Mouse (Mus musculus): ENCODE results near the gene Rexo4.

The Rexo4 gene

DNA sequence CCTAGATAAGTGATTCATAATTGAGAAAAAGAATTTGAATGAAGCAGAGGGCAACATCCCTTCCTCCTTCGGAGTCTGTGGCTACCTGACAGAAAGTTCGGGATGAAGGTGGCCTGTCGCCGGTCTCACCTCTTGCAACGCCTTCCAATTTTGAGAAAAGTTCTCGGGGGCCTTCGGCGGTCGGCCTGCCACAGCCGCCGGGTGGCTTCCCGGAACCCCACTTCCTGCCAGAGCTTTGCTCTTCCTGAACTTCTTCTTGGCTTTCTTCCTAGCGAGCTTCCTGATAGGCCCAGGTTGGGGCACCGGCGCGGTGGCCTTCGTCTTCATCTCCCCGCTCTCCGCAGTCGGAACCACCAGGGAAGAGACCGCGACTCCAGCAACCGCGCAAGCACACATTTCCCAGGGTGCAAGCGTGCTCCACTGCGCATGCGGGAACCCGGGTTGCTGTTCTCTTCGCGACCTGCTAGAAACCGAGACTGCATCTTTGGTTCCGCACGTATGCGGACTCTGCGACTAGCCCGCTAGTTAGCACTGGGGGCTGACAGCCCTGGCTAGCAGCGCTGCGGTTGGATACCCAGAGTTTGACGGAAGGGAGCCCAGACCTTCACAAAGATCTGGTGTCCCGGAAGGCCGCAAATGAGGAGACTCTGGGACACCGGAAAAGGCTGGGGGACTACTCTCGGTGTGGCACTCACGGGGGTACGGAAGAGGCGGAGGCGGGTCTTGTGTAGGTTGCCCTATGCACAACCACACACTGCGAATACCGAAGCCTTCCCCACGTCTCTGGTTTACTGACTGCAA lies at the start of gene Rexo4:
Gene Rexo4 (minus strand): TSS at position 464 of the 801 bp plus-strand sequence.
- DNase-seq (ENCODE audit: low read depth, low spot score): peak; percentile 94

DNA sequence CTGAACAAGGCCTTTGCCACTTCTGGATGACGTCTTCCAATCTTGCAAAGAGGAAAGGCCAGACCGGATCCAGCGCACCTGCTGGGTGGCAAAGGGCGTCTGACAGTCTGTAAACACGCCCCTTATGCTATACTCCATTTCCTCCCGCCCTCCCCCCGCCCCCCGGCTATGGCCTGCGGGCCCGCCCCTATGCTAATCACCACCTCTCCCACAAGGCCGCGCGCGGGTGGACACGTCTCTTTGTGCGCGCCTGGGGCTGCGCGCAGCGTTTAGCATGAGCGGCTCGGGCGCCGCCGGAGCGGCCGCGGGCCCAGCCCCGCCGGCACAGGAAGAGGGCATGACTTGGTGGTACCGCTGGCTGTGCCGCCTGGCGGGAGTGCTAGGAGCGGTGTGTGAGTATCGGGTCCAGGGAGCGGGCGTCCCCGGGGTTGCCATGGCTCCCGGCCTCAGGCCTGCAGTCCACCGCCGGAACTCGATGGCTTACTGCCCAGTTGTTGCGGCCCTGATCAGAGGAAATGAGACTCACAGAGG lies 45.6 kb upstream of the Rexo4 start, which contains the start of gene Cacfd1:
Gene Cacfd1 (plus strand): TSS at position 213 of the 531 bp plus-strand sequence.
- peak; percentile 83 for DNase-seq (ENCODE audit: low read depth, low spot score)

DNA sequence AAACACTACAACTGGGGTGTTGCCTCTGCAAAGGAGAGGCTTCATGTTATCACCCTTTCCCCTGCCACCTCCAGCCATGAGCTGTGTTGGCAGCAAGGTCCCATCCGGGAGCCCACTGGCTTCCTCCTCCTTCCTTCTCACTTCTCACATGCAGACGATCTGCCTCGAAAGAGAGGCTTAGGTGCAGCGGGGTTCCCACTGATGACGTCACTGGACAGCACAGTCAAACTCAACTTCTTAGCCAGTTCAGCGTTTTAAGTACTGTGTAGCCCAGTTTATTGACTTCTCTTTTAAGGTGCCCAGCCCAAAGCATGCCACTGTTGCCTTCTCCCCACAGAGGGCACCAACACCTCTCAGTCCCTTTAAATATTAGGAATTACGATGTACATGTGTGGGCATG lies 43.5 kb upstream of the Rexo4 start:
- DNase-seq (ENCODE audit: low read depth, low spot score): no peak

DNA sequence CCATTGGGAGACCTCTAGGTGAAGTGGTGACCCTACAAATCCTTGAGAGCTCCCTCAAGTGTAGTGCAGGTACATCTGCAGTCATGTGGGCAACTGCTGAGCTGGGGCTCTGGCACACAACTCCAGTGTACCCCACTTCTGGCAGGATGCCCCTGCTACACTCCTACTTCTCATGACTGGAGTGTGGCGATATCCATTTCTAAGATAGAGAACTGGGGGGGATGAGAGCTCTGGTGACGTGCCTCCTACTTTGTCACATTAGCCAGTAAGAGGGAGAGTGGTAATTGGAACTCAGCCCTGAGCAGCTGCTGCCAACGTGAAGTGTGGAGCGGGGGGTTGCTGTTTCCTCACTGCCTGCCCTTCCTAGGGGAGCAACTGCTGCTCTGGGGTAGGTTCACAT lies 42.1 kb upstream of the Rexo4 start:
- DNase-seq (ENCODE audit: low read depth, low spot score): no peak

DNA sequence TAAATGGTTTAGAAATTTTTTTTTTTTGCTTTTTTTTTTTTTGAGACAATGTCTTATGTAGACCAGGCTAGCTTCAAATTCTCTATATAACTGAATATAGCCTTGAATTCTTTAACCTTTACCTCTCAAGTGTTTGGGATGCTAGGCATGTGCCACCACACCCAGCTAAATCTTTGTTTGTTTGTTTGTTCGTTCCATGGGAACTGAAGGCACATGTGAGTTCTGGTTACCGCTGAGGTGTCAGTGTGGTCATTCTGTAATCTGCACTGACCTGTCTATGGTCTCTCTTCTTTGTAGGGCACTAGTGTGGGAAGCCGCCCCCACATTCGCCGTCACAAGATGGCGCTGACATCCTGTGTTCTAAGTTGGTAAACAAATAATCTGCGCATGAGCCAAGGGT lies 33.8 kb upstream of the Rexo4 start:
- no peak for DNase-seq (ENCODE audit: low read depth, low spot score)

DNA sequence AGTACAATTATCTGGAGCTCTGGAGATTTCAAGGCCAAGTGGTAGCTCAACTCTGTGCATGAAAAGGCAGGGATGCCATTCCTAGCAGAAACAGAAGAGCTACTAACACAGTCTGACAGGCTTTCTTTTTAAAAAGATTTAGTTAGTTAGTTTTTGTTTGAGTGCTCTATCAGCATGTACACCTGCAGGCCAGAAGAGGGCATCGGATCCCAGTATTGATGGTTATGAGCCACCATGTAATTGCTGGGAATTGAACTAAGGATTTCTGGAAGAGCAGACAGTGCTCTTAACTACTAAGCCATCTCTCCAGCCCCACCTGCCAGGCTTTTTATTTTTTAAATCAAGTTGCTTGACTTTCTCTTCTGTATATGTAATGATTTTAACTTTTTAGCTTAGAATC lies 33.3 kb upstream of the Rexo4 start:
- DNase-seq (ENCODE audit: low read depth, low spot score): peak; percentile 31

DNA sequence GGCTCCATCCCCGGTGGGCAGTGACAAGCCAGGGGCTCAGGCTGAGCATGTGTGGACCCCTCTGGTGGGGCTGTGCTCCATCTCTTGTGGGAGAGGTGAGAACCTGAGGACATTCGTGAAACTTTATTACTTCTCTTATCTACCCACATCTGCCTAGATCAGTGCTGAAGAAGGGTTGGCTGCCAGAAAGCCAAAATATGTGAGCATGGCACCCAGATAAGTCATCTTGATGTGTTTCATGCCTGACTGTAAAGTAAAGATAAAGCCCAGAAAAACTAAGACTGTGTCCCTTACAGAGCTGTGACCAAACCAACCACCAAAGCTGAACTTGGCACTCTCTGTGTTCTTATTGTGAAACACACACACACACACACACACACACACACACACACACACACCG lies 29.8 kb upstream of the Rexo4 start:
- DNase-seq (ENCODE audit: low read depth, low spot score): no peak

DNA sequence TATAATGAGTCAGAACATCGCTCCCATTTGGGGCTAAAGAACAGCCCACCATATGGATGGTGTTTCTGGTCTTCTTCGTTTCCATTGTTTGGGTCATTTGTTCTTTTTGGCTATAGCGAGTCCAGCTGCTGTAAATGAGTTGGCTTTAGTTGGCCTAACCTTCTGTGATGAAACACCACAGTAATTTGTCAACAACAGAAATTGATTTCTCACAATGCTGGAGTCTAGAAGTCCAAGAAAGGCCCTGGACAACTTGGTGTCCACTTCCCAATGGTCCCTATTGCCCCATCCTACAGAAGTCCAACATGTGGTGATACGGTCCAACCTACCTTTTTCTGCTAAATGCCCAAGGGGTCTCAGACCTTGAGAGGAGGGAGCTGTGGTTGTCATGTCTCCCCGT lies 20.5 kb upstream of the Rexo4 start:
- DNase-seq (ENCODE audit: low read depth, low spot score): no peak

DNA sequence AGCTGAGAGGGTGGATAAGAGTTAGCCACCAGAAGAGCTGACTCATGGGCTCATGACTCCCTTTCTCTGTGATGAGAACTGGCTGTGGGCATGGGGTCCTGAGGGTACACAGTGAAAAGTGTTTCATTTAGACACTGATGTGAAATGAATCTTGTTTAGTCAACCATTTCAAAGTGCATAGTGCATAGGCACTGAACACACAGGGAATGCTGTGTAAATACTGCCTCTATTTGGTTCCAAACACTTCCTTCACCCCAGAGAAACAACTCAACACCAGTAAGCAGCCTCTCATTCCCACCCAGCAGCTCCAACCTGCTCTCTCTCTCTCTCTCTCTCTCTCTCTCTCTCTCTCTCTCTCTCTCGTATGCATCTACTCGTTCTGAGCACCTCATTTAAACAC lies 20.0 kb upstream of the Rexo4 start:
- no peak for DNase-seq (ENCODE audit: low read depth, low spot score)

DNA sequence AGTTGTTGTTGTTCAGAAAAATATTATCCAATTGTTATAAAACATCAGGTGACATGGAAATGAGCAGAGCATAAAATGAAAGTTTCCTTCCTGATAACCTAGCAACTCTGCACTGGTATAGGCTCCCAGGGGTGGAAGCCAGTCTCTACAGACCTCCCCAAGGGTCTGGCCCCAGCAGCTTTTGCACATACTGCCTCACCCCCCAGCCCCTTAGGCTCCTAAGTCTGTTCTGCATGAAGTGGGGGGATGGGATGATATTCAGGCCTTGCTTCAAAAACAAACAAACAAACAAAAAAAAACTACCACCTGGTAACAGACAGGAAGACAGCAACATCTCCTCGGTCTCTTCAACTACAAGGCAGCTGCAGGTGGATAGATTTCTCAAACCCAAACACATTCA lies 16.2 kb upstream of the Rexo4 start:
- no peak for DNase-seq (ENCODE audit: low read depth, low spot score)

DNA sequence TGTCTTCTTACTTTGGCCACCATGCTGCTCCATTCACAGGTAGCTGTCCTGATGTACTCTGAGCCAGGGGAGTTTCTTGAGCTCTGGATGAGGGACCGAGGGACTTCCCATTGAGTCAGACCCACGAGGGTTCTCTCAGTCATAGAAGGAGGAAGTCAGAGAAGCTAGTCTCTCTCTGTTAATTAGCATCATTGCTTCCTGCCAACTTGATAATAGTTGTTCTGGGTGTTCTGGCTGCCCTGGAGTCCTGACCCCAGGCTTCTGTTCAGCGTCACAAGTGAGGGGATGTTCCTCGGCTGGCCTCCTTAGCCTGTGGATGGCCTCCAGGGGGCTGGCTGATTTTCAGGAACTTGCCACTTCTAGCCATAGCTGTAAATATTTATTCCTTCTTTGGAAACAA lies 9.8 kb upstream of the Rexo4 start:
- DNase-seq (ENCODE audit: low read depth, low spot score): no peak

DNA sequence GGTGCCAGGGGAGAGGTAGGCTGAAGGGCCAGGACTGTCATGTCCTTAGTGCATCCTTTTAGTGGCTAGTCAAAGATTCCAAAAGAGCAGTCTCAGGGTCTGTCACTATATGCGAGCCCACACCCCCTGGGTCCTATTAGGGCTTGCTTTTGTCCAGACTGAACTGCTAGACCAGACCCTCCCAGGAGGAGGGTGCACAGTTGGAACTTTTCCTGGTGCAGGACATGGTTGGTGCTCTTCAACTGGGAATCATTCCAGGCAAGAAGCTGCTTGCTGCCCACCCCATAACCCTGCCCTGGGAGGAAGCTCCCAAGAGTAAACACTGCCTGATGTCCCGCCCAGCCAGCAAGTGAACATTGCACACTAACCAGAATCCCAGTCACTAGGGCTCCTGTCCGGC lies 8.9 kb upstream of the Rexo4 start, which contains the start of gene Adamts13:
Gene Adamts13 (plus strand): TSS at position 301 of the 400 bp plus-strand sequence.
- DNase-seq (ENCODE audit: low read depth, low spot score): no peak

DNA sequence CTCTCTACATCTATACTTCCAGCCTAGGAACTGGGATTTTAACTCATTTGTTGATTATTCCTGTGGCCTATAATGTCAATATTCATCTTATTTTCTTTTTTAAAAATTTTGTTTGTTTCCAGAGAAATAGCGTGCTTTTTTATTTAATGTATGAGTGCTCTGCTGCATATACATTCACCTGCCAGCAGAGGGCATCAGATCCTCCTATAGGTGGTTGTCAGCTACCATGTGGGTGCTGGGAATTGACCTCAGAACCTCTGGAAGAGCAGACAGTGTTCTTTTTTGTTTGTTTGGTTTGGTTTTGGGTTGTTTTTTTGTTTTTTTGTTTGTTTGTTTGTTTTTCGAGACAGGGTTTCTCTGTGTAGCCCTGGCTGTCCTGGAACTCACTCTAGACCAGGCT lies 3.1 kb upstream of the Rexo4 start:
- no peak for DNase-seq (ENCODE audit: low read depth, low spot score)

DNA sequence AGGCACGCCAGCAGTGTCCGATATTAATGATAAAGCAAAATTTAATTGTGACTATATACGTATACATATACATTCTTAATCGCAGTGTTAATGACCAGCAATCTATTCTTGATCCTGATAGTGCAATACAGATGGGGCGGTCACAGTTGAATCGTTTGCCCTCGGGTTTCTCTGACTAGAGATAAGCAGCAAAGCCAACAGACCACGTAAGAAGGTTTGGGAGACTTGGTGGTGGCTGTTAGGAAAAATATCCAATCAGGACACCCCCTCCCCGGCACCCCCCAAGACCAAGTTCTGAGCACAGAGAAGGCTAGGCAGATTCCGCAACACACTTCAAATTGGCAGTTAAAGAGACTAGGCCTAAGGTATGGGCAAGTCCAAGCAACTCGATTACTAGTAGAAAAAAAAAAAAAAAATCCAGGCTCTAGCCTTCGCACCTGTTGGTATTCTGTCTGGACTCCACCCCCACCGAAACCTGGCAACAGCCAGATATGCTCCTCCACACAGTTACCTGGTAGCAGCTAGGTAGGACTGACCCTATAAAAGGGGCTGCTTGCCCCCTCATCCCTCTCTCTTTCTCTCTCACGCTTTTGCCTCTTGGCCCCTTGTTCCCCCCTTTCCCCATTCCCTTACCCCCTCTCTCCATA lies 661 bp upstream of the Rexo4 start:
- no peak for DNase-seq (ENCODE audit: low read depth, low spot score)

DNA sequence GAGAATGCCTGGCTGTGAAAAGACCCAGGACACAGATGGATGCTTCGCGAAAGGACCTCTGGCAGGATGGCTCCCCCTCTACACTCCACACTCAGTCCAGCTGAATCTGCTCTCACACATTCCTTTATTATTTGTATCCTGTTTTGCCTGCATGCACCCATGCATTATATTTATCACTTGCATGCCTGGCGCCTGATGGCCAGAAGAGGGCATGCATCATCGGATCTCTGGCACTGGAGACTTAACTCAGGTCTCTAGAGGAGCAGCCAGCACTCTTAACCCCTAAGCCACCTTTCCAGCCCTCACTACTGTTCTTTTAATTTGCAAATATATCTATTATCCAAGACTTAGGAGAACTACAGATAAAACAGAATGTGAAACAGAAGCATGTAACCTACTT lies 3.4 kb downstream of the Rexo4 start:
- peak; percentile 50 for DNase-seq (ENCODE audit: low read depth, low spot score)

DNA sequence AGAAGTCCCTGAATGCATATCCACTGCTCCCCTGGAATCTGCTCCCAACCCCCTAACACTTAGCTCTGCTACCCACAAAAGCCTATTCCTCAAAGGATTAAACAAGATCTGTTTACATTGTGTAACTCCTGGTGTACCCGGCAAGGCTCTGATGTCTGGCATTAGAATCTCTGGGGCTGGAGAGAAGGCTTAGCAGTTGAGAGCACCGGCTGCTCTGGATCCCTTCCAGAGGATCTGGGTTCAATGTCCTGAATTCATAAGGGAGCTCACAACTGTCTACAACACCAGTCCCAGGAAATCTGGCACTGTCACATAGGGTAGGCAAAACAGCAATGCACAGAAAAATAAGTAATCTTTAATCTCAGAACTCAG lies 6.7 kb downstream of the Rexo4 start:
- DNase-seq (ENCODE audit: low read depth, low spot score): no peak

DNA sequence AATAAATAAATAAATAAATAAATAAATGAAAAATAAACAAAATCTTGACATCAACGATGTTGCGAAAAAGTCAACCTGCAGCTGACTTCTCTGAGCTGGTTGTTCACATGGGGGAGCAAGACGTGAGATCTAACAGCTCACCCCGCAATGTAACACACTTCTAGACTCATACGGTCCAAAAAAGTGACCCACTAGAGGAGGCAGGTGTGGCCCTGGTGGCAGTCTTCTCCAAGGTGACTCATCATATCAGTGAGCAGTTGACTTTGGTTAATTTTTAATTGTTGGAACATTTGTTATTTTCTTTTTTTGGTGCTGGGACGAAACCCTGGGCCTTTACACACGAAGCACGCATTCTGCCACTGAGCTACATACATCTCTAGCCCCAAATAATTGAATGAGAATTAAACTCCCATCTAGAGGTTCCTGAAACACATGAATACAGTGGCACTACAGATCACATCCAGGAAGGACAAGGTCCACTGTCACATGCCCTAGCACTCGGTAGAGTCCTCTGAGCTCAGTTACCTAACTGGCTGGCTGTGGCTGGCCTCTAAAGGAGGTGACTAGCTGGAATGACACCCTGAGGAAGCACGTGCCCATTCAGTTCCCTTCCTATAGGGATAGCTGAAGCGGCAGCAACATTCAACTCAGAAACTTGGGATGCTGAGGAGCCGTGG lies 7.2 kb downstream of the Rexo4 start:
- no peak for DNase-seq (ENCODE audit: low read depth, low spot score)

DNA sequence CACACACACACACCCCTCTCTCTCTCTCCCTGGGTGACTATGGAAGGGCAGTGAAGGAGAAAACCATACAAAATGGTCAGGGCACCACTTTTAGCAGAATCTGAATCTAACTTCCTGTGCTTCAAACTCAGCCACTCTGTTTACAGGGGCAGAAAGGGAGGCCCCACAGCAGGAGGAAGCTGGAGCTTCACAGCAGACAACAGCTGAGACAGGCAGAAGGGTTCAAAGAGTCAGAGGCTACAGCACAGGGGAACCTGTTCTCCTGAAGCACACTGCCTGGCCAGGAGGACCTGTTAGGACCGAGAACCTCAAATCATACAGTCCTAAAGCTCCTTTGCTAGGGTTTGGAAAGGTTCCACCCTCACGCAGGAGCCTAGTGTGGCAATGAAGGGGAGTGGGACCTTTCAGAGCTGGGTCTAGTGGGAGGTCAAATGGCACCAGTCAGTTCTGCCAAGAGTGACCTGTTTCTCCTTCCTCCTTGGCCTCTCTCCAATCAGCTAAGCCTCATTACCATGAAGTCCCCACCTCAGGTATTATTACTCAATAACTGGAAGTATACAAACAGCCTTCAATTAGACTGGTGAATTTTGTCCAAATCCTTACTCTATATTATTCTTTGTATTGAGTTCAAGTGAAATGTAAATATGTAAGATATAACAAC lies 9.3 kb downstream of the Rexo4 start:
- DNase-seq (ENCODE audit: low read depth, low spot score): no peak

DNA sequence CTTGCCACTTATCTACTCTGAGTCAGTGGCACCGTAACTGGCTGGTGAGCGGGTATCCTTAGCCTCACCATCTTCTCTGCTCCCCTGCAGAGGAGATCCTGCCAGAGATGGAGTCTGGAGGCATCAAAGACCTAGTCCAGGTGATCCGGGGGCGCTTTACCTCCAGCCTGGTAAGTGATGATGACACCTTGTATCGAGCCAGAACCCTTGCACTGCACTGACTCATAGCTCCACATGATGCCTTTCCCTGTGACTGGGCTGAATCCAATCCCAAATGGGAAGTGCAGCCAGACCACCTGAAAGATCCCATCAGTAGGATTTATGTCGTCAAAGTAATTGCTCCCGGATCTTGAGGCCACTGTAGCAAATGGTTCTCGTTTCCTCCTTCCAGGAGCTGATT lies 11.3 kb downstream of the Rexo4 start:
- DNase-seq (ENCODE audit: low read depth, low spot score): no peak

DNA sequence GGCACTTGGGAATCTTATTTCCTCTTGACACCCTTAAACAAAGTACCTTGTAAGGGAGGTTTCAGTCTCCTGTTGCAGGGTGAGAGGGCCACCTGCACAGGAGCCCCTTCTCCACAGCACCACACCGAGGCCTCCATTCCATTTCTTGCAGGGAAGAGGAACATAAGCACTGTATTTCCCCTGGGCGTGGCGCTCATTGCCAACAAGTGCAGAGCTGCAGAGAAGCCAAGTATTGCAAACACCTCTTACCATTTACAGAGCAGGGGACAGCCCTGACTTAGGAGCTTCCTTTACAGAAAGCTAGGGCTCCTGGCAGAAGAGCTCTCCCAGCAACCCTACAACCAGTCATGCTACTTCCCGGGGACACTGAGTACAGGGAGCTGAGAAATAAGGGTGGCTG lies 12.0 kb downstream of the Rexo4 start:
- no peak for DNase-seq (ENCODE audit: low read depth, low spot score)

DNA sequence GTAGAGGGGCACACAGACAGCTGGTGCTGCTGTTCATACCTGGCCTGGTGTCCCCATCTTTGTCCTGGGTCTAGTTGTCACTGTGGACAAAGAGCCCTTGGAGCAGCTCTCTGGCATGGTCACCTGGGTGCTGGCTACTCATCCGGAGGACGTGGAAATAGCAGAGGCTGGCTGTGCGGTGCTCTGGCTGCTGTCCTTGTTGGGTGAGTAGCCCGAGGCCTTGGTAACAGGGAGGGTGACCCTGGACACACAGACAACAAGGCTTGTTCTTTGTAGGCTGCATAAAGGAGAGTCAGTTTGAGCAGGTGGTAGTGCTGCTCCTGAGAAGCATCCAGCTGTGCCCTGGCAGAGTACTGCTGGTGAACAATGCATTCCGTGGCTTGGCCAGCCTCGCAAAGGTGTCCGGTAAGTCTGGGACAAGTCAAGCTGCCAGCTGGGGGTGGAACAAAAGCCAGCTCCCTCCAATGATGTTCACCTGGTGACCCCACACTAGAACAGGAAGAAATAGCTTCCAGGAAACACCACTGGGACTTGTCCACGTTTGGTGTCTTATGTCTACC lies 12.8 kb downstream of the Rexo4 start:
- DNase-seq (ENCODE audit: low read depth, low spot score): no peak

DNA sequence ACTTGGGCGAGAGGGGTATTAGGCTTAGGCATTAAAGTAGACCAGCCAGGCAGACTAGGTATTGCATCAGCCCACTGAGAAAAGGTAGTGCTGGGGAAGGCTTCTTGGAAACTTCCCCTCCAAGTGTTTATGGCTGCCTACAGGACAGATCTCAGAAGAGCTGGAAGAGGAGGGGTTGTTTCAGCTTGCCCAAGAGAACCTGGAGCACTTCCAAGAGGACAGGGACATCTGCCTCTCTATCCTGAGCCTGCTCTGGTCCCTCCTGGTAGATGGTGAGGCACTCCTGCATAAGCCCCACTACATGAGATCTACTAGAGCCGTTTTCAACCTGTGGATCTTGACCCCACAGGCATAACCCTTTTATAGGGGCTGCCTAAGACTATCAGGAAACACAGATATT lies 13.8 kb downstream of the Rexo4 start:
- DNase-seq (ENCODE audit: low read depth, low spot score): no peak
